ENCODE assay signal across 13 mouse cellular contexts in the genomic region with DNA sequence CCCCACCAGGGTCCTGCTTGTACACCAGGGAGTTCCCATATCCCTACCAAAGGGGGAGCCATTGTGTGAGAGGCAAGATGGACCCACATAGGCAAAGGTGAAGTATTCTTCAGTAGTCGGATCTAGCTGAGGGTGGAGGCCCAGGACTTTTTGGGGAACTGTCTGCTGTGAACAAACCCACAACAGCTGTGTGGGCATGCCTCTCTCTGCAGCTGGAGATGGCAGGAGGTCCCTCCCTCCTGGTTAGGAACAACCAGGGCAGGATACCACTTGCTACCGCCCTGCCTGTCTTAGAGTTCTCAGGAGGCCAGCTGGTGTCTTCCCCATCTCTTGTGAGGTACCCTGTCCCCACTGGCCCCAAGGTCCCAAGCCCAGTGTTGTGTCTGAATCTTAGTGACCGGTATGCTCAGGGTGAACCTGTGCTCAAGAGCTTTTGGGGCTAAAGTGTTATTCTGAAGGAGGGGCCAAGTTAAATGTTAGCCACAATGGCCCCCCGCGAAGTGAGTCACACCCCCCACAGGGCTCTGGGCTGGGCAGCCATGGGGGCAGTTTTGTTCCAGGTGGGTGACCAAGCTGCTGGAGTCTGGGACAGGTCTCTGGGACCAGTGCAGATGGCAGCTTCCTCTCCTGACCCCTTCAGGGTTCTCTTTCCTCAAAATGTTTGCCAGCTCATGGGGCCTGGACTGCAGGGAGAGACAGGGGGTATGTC. TPM values are rescaled to one million over a fixed set of nuclear protein-coding genes. Genes with fewer than 3 reads are reported as not detected.
DNase-seq lines count a peak whose midpoint lies in the region; ATAC-seq and TF ChIP-seq lines count a peak whose summit lies in the region.
"Had no signal": no experiment of that assay in that cellular context is flagged by ENCODE, and none has a peak within 500 bp of the region (broad histone marks: within the 10 kb centered on the region; RNA-seq: fewer than 3 reads in every experiment).

No protein-coding gene starts in this region.

- no peak for ATAC-seq in embryonic facial prominence, embryonic 15.5 days (ENCODE audit: insufficient number of reproducible peaks, low FRiP score, low TSS enrichment, low read depth)
- ATAC-seq in intestine, embryonic 15.5 days, result no peak

- 0 out of 2 replicates have a peak, but pooled peaks have one; percentile 8 for TF ChIP-seq CTCF in thymus, adult 2 months (IDR thresholded peaks at IDR 0.05; ENCODE audit: borderline replicate concordance, control insufficient read depth, extremely low read depth, insufficient read depth, low read length, poor library complexity)

- no peak overlapping the region for H3K9ac ChIP-seq in embryonic facial prominence, embryonic 15.5 days
- no peak overlapping the region for H3K9ac ChIP-seq in intestine, embryonic 15.5 days
- H3K9ac ChIP-seq: hindbrain, embryonic 15.5 days had no signal

- peak overlapping the region; percentile 68; the same call in 1 of the 2 replicates for H3K27ac ChIP-seq in embryonic facial prominence, embryonic 15.5 days (replicated peaks)
- H3K27ac ChIP-seq in embryonic facial prominence, embryonic 10.5 days (replicated peaks), result no peak overlapping the region
- H3K27ac ChIP-seq in intestine, embryonic 15.5 days, result peak overlapping the region; percentile 85
- H3K27ac ChIP-seq in thymus, adult 2 months (ENCODE audit: control insufficient read depth, insufficient read depth, low read length), result peak overlapping the region; percentile 32; the same call in 1 of the 2 replicates
- H3K27ac ChIP-seq: hindbrain, embryonic 15.5 days had no signal

- no peak overlapping the region for H3K4me2 ChIP-seq in embryonic facial prominence, embryonic 15.5 days (replicated peaks)
- no peak overlapping the region for H3K4me2 ChIP-seq in intestine, embryonic 15.5 days (replicated peaks)
- H3K4me2 ChIP-seq: hindbrain, embryonic 15.5 days had no signal

- 66% methylated on average over 5 of the region's 5 CpGs for WGBS in embryonic facial prominence, embryonic 15.5 days
- WGBS in embryonic facial prominence, embryonic 10.5 days, result 79% methylated on average over 5 of the region's 5 CpGs
- WGBS in intestine, embryonic 15.5 days, result 74% methylated on average over 5 of the region's 5 CpGs
- 40% methylated on average over 5 of the region's 5 CpGs for WGBS in thymus, adult 2 months

- peaks cover 31% of the 10 kb centered on the region for H3K27me3 ChIP-seq in embryonic facial prominence, embryonic 15.5 days
- H3K27me3 ChIP-seq in embryonic facial prominence, embryonic 10.5 days (replicated peaks; ENCODE audit: low read depth, poor library complexity, severe bottlenecking), result peaks cover 66% of the 10 kb centered on the region
- H3K27me3 ChIP-seq in intestine, embryonic 15.5 days (replicated peaks), result peaks cover 5% of the 10 kb centered on the region; the same call in 1 of the 2 replicates
- H3K27me3 ChIP-seq in thymus, adult 2 months (ENCODE audit: control insufficient read depth, insufficient read depth, low read length), result peaks cover 5% of the 10 kb centered on the region

- intact Hi-C loops in left cerebral cortex, postnatal 4 days (cut with DNase I), result no loop called here

- peaks cover 20% of the 10 kb centered on the region for H3K4me1 ChIP-seq in embryonic facial prominence, embryonic 15.5 days
- peaks cover 14% of the 10 kb centered on the region for H3K4me1 ChIP-seq in embryonic facial prominence, embryonic 10.5 days
- H3K4me1 ChIP-seq in intestine, embryonic 15.5 days (replicated peaks), result peaks cover 25% of the 10 kb centered on the region
- peaks cover 54% of the 10 kb centered on the region for H3K4me1 ChIP-seq in thymus, adult 2 months (replicated peaks; ENCODE audit: control insufficient read depth, insufficient read depth, low read length)

- no peak for TF ChIP-seq POLR2A in thymus, adult 2 months (IDR thresholded peaks at IDR 0.05; ENCODE audit: control insufficient read depth, extremely low read depth, insufficient read depth, low read length, poor library complexity)

- no peak for DNase-seq in embryonic facial prominence, embryonic 10.5 days (ENCODE audit: low spot score)
- DNase-seq in kidney, postnatal 14 days, result peak; percentile 83
- peak; percentile 41 for DNase-seq in thymus, adult 2 months
- no peak for DNase-seq in adrenal gland, postnatal 4 days (ENCODE audit: low spot score in 2 of 2)
- DNase-seq in spleen, postnatal 14 days (ENCODE audit: low spot score in 2 of 2), result no peak
- DNase-seq in left cerebral cortex, postnatal 4 days, result no peak
- DNase-seq: cerebellum, adult 11 months; lung, adult 2 months had no signal

- H3K4me3 ChIP-seq in embryonic facial prominence, embryonic 15.5 days (replicated peaks), result no peak overlapping the region
- no peak overlapping the region for H3K4me3 ChIP-seq in embryonic facial prominence, embryonic 10.5 days
- no peak overlapping the region for H3K4me3 ChIP-seq in intestine, embryonic 15.5 days (replicated peaks)
- H3K4me3 ChIP-seq in thymus, adult 2 months (ENCODE audit: control insufficient read depth, insufficient read depth, low read length), result no peak overlapping the region
- H3K4me3 ChIP-seq: erythroblast, embryonic 14.5 days; hindbrain, embryonic 15.5 days had no signal

- H3K9me3 ChIP-seq in embryonic facial prominence, embryonic 15.5 days (replicated peaks), result no peaks in the 10 kb centered on the region
- H3K9me3 ChIP-seq in embryonic facial prominence, embryonic 10.5 days, result no peaks in the 10 kb centered on the region
- no peaks in the 10 kb centered on the region for H3K9me3 ChIP-seq in intestine, embryonic 15.5 days
- H3K9me3 ChIP-seq: hindbrain, embryonic 15.5 days had no signal

- no peaks in the 10 kb centered on the region for H3K36me3 ChIP-seq in embryonic facial prominence, embryonic 15.5 days
- H3K36me3 ChIP-seq in embryonic facial prominence, embryonic 10.5 days (replicated peaks), result no peaks in the 10 kb centered on the region
- H3K36me3 ChIP-seq in intestine, embryonic 15.5 days, result no peaks in the 10 kb centered on the region
- no peaks in the 10 kb centered on the region for H3K36me3 ChIP-seq in thymus, adult 2 months (ENCODE audit: control insufficient read depth, insufficient read depth, low read length)
- H3K36me3 ChIP-seq: hindbrain, embryonic 15.5 days had no signal

RNA-seq across cellular contexts. Expression of a gene that starts 4.6 kb away (rescaled TPM):
- polyA plus RNA-seq in embryonic facial prominence, embryonic 15.5 days (2015; fragmentation: Nextera tagmentation; extraction: Ambion mirVana), result 57.9 and 58.0 TPM in 2 replicates
- 7.5 TPM in 2 replicates for polyA plus RNA-seq in embryonic facial prominence, embryonic 10.5 days (2016; fragmentation: Nextera tagmentation; extraction: Ambion mirVana)
- polyA plus RNA-seq in intestine, embryonic 15.5 days (2015; fragmentation: Nextera tagmentation; extraction: Ambion mirVana), result 179 and 196 TPM in 2 replicates
- 36.0 and 38.7 TPM in 2 replicates for polyA plus RNA-seq in thymus, adult 2 months (2012; rRNA removed)
- total RNA-seq in adrenal gland, postnatal 4 days (2021), result 1 to 10 TPM in 1 of 2 experiments, under 1 TPM in 1; 0.25 to 5.5 TPM
- under 1 TPM; 0.64 to 0.86 TPM for total RNA-seq in left cerebral cortex, postnatal 4 days (2021)
- total RNA-seq: megakaryocyte-erythroid progenitor cell, adult 5-6 weeks had no signal
- polyA plus RNA-seq: erythroblast, embryonic 14.5 days had no signal

RNA-seq across cellular contexts. Expression of a gene that starts 22.3 kb away (rescaled TPM):
- 151 and 208 TPM in 2 replicates for polyA plus RNA-seq in embryonic facial prominence, embryonic 15.5 days (2015; fragmentation: Nextera tagmentation; extraction: Ambion mirVana)
- polyA plus RNA-seq in embryonic facial prominence, embryonic 10.5 days (2016; fragmentation: Nextera tagmentation; extraction: Ambion mirVana), result 1.1 and 4.4 TPM in 2 replicates
- polyA plus RNA-seq in intestine, embryonic 15.5 days (2015; fragmentation: Nextera tagmentation; extraction: Ambion mirVana), result 16.4 and 17.4 TPM in 2 replicates
- polyA plus RNA-seq in thymus, adult 2 months (2012; rRNA removed), result 6.7 and 90.4 TPM in 2 replicates
- 1 to 10 TPM; 2.4 to 4.2 TPM for total RNA-seq in adrenal gland, postnatal 4 days (2021)
- under 1 TPM; 0.62 to 0.85 TPM for total RNA-seq in left cerebral cortex, postnatal 4 days (2021)
- total RNA-seq: megakaryocyte-erythroid progenitor cell, adult 5-6 weeks had no signal
- polyA plus RNA-seq: erythroblast, embryonic 14.5 days had no signal

RNA-seq across cellular contexts. Expression of a gene that starts 34.6 kb away (rescaled TPM):
- polyA plus RNA-seq in embryonic facial prominence, embryonic 15.5 days (2015; fragmentation: Nextera tagmentation; extraction: Ambion mirVana), result 297 and 410 TPM in 2 replicates
- 5.5 and 7.9 TPM in 2 replicates for polyA plus RNA-seq in embryonic facial prominence, embryonic 10.5 days (2016; fragmentation: Nextera tagmentation; extraction: Ambion mirVana)
- 5.4 and 8.3 TPM in 2 replicates for polyA plus RNA-seq in intestine, embryonic 15.5 days (2015; fragmentation: Nextera tagmentation; extraction: Ambion mirVana)
- polyA plus RNA-seq in thymus, adult 2 months (2012; rRNA removed), result 2.1 and 2.2 TPM in 2 replicates
- total RNA-seq in adrenal gland, postnatal 4 days (2021), result 10 to 100 TPM in 1 of 2 experiments, 1 to 10 TPM in 1; 4.4 to 13.1 TPM
- not detected for total RNA-seq in left cerebral cortex, postnatal 4 days (2021)
- polyA plus RNA-seq: erythroblast, embryonic 14.5 days had no signal

RNA-seq across cellular contexts. Expression of a gene that starts 47.9 kb away (rescaled TPM):
- 113 and 119 TPM in 2 replicates for polyA plus RNA-seq in embryonic facial prominence, embryonic 15.5 days (2015; fragmentation: Nextera tagmentation; extraction: Ambion mirVana)
- polyA plus RNA-seq in embryonic facial prominence, embryonic 10.5 days (2016; fragmentation: Nextera tagmentation; extraction: Ambion mirVana), result 29.0 and 32.2 TPM in 2 replicates
- 44.5 and 44.6 TPM in 2 replicates for polyA plus RNA-seq in intestine, embryonic 15.5 days (2015; fragmentation: Nextera tagmentation; extraction: Ambion mirVana)
- 62.1 and 67.6 TPM in 2 replicates for polyA plus RNA-seq in thymus, adult 2 months (2012; rRNA removed)
- 10 to 100 TPM; 25.1 to 33.6 TPM for total RNA-seq in adrenal gland, postnatal 4 days (2021)
- 10 to 100 TPM; 11.2 to 12.9 TPM for total RNA-seq in left cerebral cortex, postnatal 4 days (2021)

Comparison
In these comparisons a context has a peak if more than half of its experiments do, and no peak if none do; other contexts are left out.
1. RNA of a gene that starts 34.6 kb away (polyA plus RNA-seq): 297 to 410 TPM in embryonic facial prominence, embryonic 15.5 days; 5.4 to 8.3 TPM in intestine, embryonic 15.5 days, 5.5 to 7.9 TPM in embryonic facial prominence, embryonic 10.5 days and 2.1 to 2.2 TPM in thymus, adult 2 months; every median in the first group is over 10 times any median in the second.
2. DNase-seq: peak in kidney, postnatal 14 days (single experiment) and thymus, adult 2 months (single experiment); none in embryonic facial prominence, embryonic 10.5 days (single experiment), adrenal gland, postnatal 4 days (0 of 2), spleen, postnatal 14 days (0 of 2) and left cerebral cortex, postnatal 4 days (single experiment).